Mouse (Mus musculus) cerebellum, adult 2 months (tissue): ENCODE measurements around the gene Gm21985.

Experiments used
- CTCF ChIP-seq: fragments of 200-500 bp; IDR thresholded peaks from 2 replicates; pipeline ENCODE4 v1.5.1; 2011; ENCODE audit warnings: low read depth, mild to moderate bottlenecking, control low read depth, low read length, moderate library complexity, borderline replicate concordance; ENCODE audit not compliant: insufficient read depth
- POLR2A ChIP-seq: fragments of 200-500 bp; IDR thresholded peaks from 2 replicates; pipeline ENCODE4 v1.6.1; 2011; ENCODE audit warnings: low read length, control low read depth, borderline replicate concordance; ENCODE audit not compliant: insufficient read depth

DNA sequence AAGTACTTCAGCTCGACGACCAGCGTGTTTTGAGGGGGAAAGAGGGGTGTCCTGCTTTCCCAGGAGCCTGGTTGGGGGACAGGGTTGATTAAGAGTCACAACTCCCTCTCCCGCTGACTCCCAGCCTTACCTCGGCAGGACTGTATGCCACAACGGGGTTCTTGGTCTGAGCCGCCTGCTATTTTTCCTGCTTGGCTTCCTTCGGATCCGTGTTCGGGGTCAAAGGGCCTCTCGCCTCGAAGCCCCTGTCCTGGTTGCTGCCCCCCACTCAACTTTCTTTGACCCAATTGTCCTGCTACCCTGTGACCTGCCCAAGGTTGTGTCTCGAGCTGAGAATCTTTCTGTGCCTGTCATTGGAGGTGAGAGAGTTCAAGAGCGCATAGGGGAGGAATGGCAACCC, 24.3 kb upstream of the Gm21985 start:
- TF ChIP-seq CTCF (no peak), POLR2A (no peak)
